Mouse (Mus musculus) heart, postnatal 10 days (tissue): ENCODE results near the gene Cers6. TPM values are rescaled to one million over a fixed set of nuclear protein-coding genes. Genes with fewer than 3 reads are reported as not detected.

Experiments used
- DNase-seq, 2 experiments: peaks; one replicate each; pipeline ENCODE4 v3.0.0; 2021
- intact Hi-C: fragments of 180-260 bp; cut with DNase I; formaldehyde crosslinking; loops from one replicate; pipeline ENCODE4 v1.15.1; 2025
- total RNA-seq, 2 experiments: library from RNA; stranded (reverse); gene quantifications; 2 replicates each; pipeline ENCODE4 v1.2.3; 2021

Cers6 gene
- total RNA-seq, 2 experiments from 2014 or later: 15.7 to 20.2 TPM

DNA sequence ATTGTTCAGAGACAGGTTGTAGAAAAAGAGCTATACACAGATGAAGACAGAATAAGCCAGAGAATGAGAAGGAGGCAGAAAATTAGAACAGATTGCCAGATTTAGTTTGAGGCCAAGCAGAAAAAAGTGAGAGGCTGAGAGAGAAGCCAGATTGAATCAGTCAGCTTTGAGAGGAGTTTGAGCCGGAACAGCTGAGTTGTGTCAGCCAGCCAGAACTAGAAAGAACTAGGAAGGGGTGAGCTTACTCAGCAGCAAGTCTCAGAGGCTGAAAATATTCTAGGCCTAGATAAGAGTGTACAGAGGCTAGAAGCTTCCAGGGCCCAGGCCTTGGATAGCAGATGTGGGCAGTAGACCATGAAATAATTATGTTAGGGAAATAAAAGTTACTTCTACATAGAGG is 135.0 kb downstream of the Cers6 start:
- DNase-seq: peak in 1 of 2 experiments; percentile 30
- intact Hi-C loops: no loop called here

DNA sequence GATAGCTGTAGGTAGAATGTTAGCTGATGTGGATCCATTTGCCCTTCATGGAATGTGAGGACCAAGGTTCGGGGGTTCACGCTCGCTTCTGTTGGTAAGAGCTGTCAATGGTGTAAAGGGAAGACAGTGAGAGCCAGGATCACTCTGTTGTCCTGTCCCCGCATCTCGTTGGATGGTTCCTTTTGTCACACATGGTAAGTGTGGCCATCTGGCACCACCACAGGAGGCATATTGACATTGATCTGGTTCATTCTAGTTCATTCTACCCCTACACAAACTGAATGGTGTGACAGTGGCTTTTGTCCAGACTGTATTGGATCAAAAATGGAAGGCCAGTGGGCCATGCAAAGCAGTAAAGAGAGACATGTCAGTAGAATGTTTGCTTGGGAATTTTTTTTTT is 142.8 kb downstream of the Cers6 start:
- no peak for DNase-seq
- intact Hi-C loops: no loop called here

- intact Hi-C loops: no loop called here
- no peak for DNase-seq
These were observed 150.2 kb downstream of the Cers6 start for GRCm38 (mm10) chr2:69011392-69011791.

DNA sequence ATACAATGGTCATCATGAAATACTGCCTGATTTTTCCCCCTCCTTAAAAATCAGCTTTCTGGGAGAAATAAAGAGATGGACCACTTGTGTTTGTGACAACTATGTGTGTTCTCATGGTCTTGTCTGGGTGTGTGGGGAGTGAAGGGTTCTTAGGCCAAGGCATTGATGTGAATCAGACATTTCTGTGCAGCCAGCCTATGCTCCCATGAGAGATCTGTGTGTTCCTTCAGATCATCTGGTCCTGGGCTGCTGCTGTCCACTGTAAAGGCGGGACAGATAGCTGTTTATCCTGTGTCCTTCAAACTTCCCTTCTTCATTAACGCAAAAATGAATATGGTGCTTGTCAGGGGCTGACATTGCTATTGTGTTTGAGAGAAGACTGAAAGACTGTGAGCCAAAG is 150.6 kb downstream of the Cers6 start:
- intact Hi-C loops: no loop called here
- DNase-seq: no peak

- no peak for DNase-seq
- intact Hi-C loops: no loop called here
These were observed 153.0 kb downstream of the Cers6 start for GRCm38 (mm10) chr2:69014241-69014640.

- no peak for DNase-seq
- intact Hi-C loops: no loop called here
These were observed 154.0 kb downstream of the Cers6 start for GRCm38 (mm10) chr2:69015172-69015724.

DNA sequence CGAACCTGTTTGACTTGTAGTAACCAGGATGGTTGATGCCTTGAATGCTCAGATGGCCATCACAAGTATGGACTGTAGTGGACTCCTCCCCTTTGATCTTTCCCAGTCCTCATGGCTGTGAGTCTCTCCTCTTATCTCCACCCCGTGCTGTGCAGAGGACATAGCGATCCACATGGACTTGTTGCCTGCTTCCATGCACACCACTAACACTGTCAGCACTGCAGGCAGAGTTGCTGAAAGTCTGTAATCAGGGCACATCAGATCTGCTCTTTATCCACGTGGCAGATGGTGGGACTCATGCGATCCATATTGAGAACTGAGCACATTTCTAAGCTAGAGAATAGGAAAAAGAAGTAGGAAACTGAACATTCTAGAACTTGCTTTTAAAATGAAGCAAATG is 154.6 kb downstream of the Cers6 start:
- intact Hi-C loops: no loop called here
- DNase-seq: peak in 1 of 2 experiments; percentile 18

DNA sequence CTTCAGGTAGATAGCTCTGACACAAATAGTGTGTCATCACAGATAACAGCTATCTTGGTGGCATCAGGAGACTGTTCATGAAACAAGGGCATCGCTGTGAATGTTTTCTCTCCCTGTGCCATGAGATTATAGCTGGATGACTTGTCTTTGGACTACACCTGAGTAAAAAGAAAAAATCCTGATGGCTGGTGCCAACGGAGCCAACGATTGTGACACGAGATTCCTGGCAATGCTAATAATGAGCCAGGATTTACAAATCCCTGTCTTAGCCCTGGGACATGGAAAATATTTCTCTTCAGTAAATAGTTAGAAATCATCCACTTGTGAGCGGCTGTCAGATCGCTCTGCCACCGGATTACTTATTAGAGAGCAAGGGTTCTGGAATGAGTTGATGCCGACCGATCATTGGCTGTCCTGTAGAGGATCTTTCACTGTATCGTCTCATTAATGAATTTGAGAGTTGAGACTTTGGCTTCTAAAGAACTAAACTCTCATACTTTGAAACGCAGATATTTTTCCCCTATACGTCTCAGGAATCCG is 157.9 kb downstream of the Cers6 start:
- DNase-seq: no peak
- intact Hi-C loops: no loop called here

DNA sequence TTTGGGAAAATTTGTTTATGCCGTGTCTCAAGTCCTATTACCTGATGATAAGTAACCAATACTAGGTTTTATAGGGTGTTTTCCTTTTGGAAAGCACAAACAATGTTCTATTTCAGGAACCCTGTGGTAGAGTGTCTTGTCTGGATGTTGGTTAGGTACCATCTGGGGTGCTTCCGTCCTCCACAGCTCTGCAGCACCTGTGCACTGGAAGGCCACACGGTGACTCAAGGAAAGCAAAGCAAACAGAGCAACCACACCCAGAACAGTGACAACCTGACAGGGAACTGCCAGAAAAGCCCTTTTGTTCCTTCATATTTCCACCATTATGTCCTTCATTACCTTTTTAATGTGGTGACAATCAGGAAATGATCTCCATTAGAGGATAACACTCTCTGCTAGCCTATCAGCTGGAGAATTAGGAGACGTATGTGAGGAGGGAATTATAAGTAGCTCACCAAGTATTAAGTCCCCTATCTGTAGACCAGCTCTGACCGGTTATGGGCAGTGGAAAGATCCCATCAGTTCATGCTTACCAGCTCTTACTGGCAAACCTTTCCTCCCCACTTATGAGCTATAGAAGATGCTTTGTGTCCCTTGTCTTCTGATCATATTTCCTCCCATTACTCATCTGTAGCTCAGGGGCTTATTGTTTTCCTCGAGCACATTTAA is 158.7 kb downstream of the Cers6 start:
- DNase-seq: no peak
- intact Hi-C loops: no loop called here

GRCm38 (mm10) chr2:69020636-69021310 is 159.5 kb downstream of the Cers6 start:
- DNase-seq: no peak
- intact Hi-C loops: no loop called here

- DNase-seq: no peak
- intact Hi-C loops: no loop called here
These were observed 160.3 kb downstream of the Cers6 start for GRCm38 (mm10) chr2:69021516-69021915.

GRCm38 (mm10) chr2:69024856-69025255 is 163.6 kb downstream of the Cers6 start:
- no peak for DNase-seq
- intact Hi-C loops: no loop called here

DNA sequence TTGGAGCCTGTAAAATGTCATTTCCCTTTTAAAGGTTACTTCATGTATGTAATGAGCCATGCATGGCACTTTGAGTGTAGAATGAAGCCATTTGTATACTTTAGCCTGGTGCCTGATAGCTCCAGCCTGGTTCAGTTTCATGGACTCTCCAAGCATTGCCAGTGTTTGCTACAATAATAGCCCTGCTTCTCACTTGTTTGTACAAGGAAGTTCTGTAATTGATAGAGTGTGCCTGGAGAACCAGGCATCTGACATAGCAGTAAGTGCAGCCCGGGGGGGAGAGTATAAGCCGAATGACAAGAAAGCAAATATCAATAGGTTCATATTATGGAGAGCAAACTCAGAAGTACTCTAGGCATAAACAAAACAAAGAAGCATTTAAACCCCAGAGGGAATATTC is 171.3 kb downstream of the Cers6 start:
- intact Hi-C loops: no loop called here
- no peak for DNase-seq

DNA sequence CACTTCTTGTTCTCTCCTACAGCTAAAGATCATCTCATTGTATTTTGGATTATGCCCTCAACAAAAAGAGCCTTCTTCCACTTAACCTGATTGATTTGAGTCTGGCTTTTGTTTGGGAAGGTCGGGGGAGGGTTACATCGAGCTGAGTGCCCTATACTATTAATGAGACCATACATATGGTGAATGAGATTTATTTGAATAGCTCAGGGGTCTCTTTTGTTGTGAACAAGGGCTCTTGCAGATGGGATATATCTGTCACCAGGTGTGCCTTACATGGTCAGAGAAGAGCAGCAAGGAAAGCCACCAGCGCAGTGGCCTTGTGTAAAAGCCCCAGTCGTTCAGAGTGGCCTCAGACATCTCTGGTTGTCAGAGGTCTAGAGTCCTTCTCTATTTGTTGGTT is 174.2 kb downstream of the Cers6 start:
- DNase-seq: no peak
- intact Hi-C loops: no loop called here

GRCm38 (mm10) chr2:69037362-69037761 is 176.1 kb downstream of the Cers6 start:
- DNase-seq: no peak
- intact Hi-C loops: no loop called here

- intact Hi-C loops: loop anchor here (5.0 kb wide), 2 partner anchors 180 to 255 kb away; partner anchors contain the start of gene Cers6
- DNase-seq: no peak
These were observed 181.3 kb downstream of the Cers6 start for GRCm38 (mm10) chr2:69042327-69043106.

DNA sequence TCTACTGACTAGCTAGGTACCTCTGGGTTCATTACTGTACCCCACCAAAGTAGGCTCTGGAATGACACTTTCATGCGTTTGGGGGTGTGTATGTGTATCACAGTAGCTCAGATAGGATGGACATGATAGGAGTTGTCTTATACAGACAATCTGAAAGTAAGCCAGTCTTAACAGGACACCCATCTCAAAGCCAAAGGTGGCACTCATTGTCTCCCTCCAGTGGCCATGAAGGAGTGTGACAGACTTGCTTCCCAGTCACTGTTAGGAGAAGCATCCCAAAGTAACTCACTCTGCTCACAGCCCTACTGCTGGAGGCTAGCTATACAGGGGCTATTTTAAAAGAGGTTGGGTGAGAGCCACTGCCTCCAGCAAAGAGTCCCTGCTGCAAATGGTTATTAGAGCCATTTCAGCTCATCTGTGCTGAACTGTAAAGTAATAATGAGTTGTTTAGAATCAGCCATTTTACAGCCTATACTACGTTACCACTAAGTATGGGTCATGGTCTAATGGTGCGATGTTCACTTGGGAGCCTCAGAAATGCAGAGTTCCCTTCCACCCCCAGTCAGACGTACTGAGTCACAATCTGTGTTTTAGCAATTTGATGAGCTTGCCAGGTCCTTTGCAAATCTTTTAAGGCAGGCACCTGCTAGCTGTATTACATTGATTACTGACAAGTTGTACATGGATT is 182.3 kb downstream of the Cers6 start:
- intact Hi-C loops: loop anchor here (5.0 kb wide), 2 partner anchors 181 to 256 kb away; partner anchors contain the start of gene Cers6
- peak; percentile 64 to 73 for DNase-seq

- intact Hi-C loops: no loop called here
- no peak for DNase-seq
These were observed 184.7 kb downstream of the Cers6 start for GRCm38 (mm10) chr2:69045926-69046325.

DNA sequence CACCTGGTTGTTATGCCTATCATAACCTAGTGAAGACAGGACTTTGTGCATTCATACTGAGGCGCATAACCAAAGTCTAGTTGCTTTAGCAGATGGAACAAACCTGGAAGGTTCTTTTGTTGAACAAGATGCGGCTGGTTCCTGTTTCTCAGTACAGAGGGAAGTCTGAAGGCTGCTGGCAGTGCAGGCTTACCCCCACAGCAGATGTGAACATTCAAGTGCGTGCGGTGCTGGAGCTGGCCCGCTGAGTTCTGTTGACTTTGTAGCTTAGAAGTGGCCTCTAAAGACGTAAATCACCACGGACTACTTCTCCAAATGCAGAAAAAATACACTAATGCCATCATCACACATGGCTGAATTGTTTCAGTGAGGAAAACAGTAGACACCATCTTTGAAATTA is 186.1 kb downstream of the Cers6 start:
- intact Hi-C loops: no loop called here
- no peak for DNase-seq

DNA sequence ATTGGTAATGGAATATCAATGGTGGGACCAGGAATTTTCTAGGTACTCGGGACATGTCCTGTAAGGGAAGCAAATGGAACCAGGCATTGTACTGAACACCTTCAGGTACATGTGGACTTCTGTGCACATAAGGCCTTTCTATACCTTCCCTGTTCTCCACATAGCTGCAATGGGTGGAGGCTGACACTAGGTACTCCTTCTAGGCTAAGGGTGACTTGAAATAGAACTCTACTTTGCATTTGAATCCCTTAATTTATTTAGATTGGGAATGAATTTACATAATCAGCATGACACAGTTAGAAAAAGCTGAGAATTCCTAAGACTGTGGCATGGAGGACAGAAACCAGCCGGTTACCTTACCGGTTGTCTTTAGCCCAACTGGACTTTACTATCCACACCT is 186.6 kb downstream of the Cers6 start:
- no peak for DNase-seq
- intact Hi-C loops: no loop called here
